Mouse (Mus musculus) spleen, adult 2 months (tissue): ENCODE data around the gene Dctpp1.

ENCODE experiments used
- CTCF ChIP-seq: fragments of 200-500 bp; IDR thresholded peaks from 2 replicates; pipeline ENCODE4 v1.5.1; 2011; ENCODE audit warnings: mild to moderate bottlenecking, inconsistent platforms; ENCODE audit not compliant: insufficient read depth, insufficient read length, insufficient replicate concordance; ENCODE audit errors: extremely low read depth
- POLR2A ChIP-seq: fragments of 200-500 bp; IDR thresholded peaks from 2 replicates; pipeline ENCODE4 v1.6.1; 2011; ENCODE audit warnings: low read depth, low read length, inconsistent platforms

- TF ChIP-seq CTCF = no peak
- TF ChIP-seq POLR2A = no peak
These were observed 17.1 kb downstream of the Dctpp1 start for GRCm38 (mm10) chr7:127243361-127243867.
